ENCODE assay signal across 13 mouse cellular contexts in the genomic region with DNA sequence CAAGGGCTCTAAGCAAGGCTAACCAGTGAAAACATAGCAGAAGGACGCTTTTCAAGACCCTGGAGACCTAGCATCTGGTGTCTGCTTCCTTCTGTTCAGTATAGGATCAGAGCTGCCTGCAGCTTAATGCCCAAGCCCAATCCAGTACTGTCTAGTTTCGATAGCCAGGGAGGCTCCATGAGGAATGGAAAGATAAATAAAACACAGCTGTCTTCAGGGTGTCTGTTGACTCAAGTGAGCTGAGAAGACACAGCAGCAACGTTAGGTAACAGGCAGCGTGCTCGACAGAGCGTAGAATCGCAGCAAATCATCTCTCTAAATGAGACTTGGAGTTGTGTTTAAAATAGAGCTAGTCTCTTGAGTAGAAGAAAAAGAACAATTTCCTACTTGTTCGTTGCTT. TPM values are rescaled to one million over a fixed set of nuclear protein-coding genes. Genes with fewer than 3 reads are reported as not detected.
DNase-seq lines count a peak whose midpoint lies in the region; ATAC-seq and TF ChIP-seq lines count a peak whose summit lies in the region.
"Had no signal": no experiment of that assay in that cellular context is flagged by ENCODE, and none has a peak within 500 bp of the region (broad histone marks: within the 10 kb centered on the region; RNA-seq: fewer than 3 reads in every experiment).

No protein-coding gene starts in this region.

- no peaks in the 10 kb centered on the region for H3K9me3 ChIP-seq in kidney, embryonic 15.5 days (replicated peaks)
- H3K9me3 ChIP-seq in heart, embryonic 12.5 days (replicated peaks) = no peaks in the 10 kb centered on the region
- H3K9me3 ChIP-seq: hindbrain, embryonic 13.5 days; limb, embryonic 13.5 days had no signal

- DNase-seq in kidney, adult 8-10 months = no peak
- peak; percentile 17 for DNase-seq in right cerebral cortex, adult 18-20 months
- no peak for DNase-seq in right cerebral cortex, postnatal 14 days
- peak; percentile 14 for DNase-seq in lung, postnatal 25 days (ENCODE audit: low spot score)
- no peak for DNase-seq in gastrocnemius, adult 2 months
- no peak for DNase-seq in cerebellum, adult 11-12 months
- DNase-seq: cerebellum, postnatal 10 days; thymus, postnatal 14 days had no signal

- H3K9ac ChIP-seq in kidney, embryonic 15.5 days = no peak overlapping the region
- no peak overlapping the region for H3K9ac ChIP-seq in heart, embryonic 12.5 days
- H3K9ac ChIP-seq: hindbrain, embryonic 13.5 days; limb, embryonic 13.5 days had no signal

- intact Hi-C loops in gastrocnemius, adult 2 months (cut with DNase I) = no loop called here

- no peaks in the 10 kb centered on the region for H3K36me3 ChIP-seq in kidney, embryonic 15.5 days
- H3K36me3 ChIP-seq in heart, embryonic 12.5 days = no peaks in the 10 kb centered on the region
- H3K36me3 ChIP-seq: hindbrain, embryonic 13.5 days; limb, embryonic 13.5 days had no signal

- H3K4me1 ChIP-seq in kidney, embryonic 15.5 days = peaks cover 32% of the 10 kb centered on the region
- H3K4me1 ChIP-seq in heart, embryonic 12.5 days (replicated peaks) = no peaks in the 10 kb centered on the region

- 19% methylated on average over 8 of the region's 8 CpGs for WGBS in kidney, embryonic 15.5 days
- WGBS in heart, embryonic 12.5 days = 47% methylated on average over 8 of the region's 8 CpGs

- no peak for TF ChIP-seq CTCF in gastrocnemius, adult 2 months (IDR thresholded peaks at IDR 0.05)

- peak; percentile 97 for ATAC-seq in kidney, embryonic 15.5 days (replicated peaks; ENCODE audit: low FRiP score)
- no peak for ATAC-seq in heart, embryonic 12.5 days (ENCODE audit: insufficient number of reproducible peaks, low FRiP score)

- H3K27ac ChIP-seq in kidney, embryonic 15.5 days = peak overlapping the region; percentile 76
- no peak overlapping the region for H3K27ac ChIP-seq in gastrocnemius, adult 2 months
- H3K27ac ChIP-seq in heart, embryonic 12.5 days (ENCODE audit: poor library complexity, severe bottlenecking) = no peak overlapping the region
- H3K27ac ChIP-seq: hindbrain, embryonic 13.5 days; limb, embryonic 13.5 days had no signal

- no peaks in the 10 kb centered on the region for H3K27me3 ChIP-seq in kidney, embryonic 15.5 days
- no peaks in the 10 kb centered on the region for H3K27me3 ChIP-seq in heart, embryonic 12.5 days (replicated peaks)
- H3K27me3 ChIP-seq: hindbrain, embryonic 13.5 days; limb, embryonic 13.5 days had no signal

- H3K4me2 ChIP-seq in kidney, embryonic 15.5 days = 0 out of 2 replicates have a peak overlapping the region, but pooled peaks have one; percentile 17
- no peak overlapping the region for H3K4me2 ChIP-seq in heart, embryonic 12.5 days
- H3K4me2 ChIP-seq: hindbrain, embryonic 13.5 days; limb, embryonic 13.5 days had no signal

- no peak overlapping the region for H3K4me3 ChIP-seq in kidney, embryonic 15.5 days (replicated peaks)
- no peak overlapping the region for H3K4me3 ChIP-seq in gastrocnemius, adult 2 months
- H3K4me3 ChIP-seq in heart, embryonic 12.5 days = no peak overlapping the region
- H3K4me3 ChIP-seq: erythroblast, embryonic 14.5 days; hindbrain, embryonic 13.5 days; limb, embryonic 13.5 days had no signal

RNA-seq across cellular contexts. Expression of gene Ccdc122, which starts 31.8 kb away (rescaled TPM):
- 1.4 TPM in 2 replicates for polyA plus RNA-seq in kidney, embryonic 15.5 days (2015; fragmentation: Nextera tagmentation; extraction: Ambion mirVana)
- total RNA-seq in gastrocnemius, adult 2 months (2021) = 1 to 10 TPM; 1.1 to 2.4 TPM
- polyA plus RNA-seq in heart, embryonic 12.5 days (2016; fragmentation: Nextera tagmentation; extraction: Ambion mirVana) = 2.0 and 2.4 TPM in 2 replicates
- polyA plus RNA-seq: erythroblast, embryonic 14.5 days had no signal

RNA-seq across cellular contexts. Expression of gene Lacc1, which starts 32.0 kb away (rescaled TPM):
- polyA plus RNA-seq in kidney, embryonic 15.5 days (2015; fragmentation: Nextera tagmentation; extraction: Ambion mirVana) = 6.9 TPM in 2 replicates
- under 1 TPM; 0.66 to 0.75 TPM for total RNA-seq in gastrocnemius, adult 2 months (2021)
- 10.2 and 10.6 TPM in 2 replicates for polyA plus RNA-seq in heart, embryonic 12.5 days (2016; fragmentation: Nextera tagmentation; extraction: Ambion mirVana)
- polyA plus RNA-seq: erythroblast, embryonic 14.5 days had no signal

Comparison
In these comparisons a context has a peak if more than half of its experiments do, and no peak if none do; other contexts are left out.
1. DNase-seq: peak in right cerebral cortex, adult 18-20 months (single experiment) and lung, postnatal 25 days (single experiment); none in kidney, adult 8-10 months (0 of 2), right cerebral cortex, postnatal 14 days (single experiment), gastrocnemius, adult 2 months (single experiment) and cerebellum, adult 11-12 months (single experiment).